Mouse (Mus musculus): ENCODE data around the gene Dst. TPM values are rescaled to one million over a fixed set of nuclear protein-coding genes. Genes with fewer than 3 reads are reported as not detected.

Dst gene
- total RNA-seq, 2 experiments from 2014 or later: 7.0 to 9.2 TPM

GRCm38 (mm10) chr1:33967206-33967605, 59.2 kb downstream of the Dst start:
- ATAC-seq (replicated peaks; ENCODE audit: low FRiP score, poor library complexity, severe bottlenecking): no peak

GRCm38 (mm10) chr1:33969910-33970309, 61.9 kb downstream of the Dst start:
- ATAC-seq (replicated peaks; ENCODE audit: low FRiP score, poor library complexity, severe bottlenecking): no peak

GRCm38 (mm10) chr1:33974401-33974800, 66.4 kb downstream of the Dst start:
- ATAC-seq (replicated peaks; ENCODE audit: low FRiP score, poor library complexity, severe bottlenecking): no peak

GRCm38 (mm10) chr1:33975333-33975732, 67.3 kb downstream of the Dst start:
- ATAC-seq (replicated peaks; ENCODE audit: low FRiP score, poor library complexity, severe bottlenecking): no peak

GRCm38 (mm10) chr1:33977832-33978231, 69.8 kb downstream of the Dst start:
- ATAC-seq (replicated peaks; ENCODE audit: low FRiP score, poor library complexity, severe bottlenecking): no peak

GRCm38 (mm10) chr1:33980420-33980819, 72.4 kb downstream of the Dst start:
- no peak for ATAC-seq (replicated peaks; ENCODE audit: low FRiP score, poor library complexity, severe bottlenecking)

- no peak for ATAC-seq (replicated peaks; ENCODE audit: low FRiP score, poor library complexity, severe bottlenecking)
These were observed 81.6 kb downstream of the Dst start for GRCm38 (mm10) chr1:33989643-33990042.

GRCm38 (mm10) chr1:33991067-33991466, 83.0 kb downstream of the Dst start:
- ATAC-seq (replicated peaks; ENCODE audit: low FRiP score, poor library complexity, severe bottlenecking): no peak

- ATAC-seq (replicated peaks; ENCODE audit: low FRiP score, poor library complexity, severe bottlenecking): no peak
These were observed 84.8 kb downstream of the Dst start for GRCm38 (mm10) chr1:33992810-33993209.

GRCm38 (mm10) chr1:33994201-33994600, 86.2 kb downstream of the Dst start:
- ATAC-seq (replicated peaks; ENCODE audit: low FRiP score, poor library complexity, severe bottlenecking): no peak

- ATAC-seq (replicated peaks; ENCODE audit: low FRiP score, poor library complexity, severe bottlenecking): no peak
These were observed 87.4 kb downstream of the Dst start for GRCm38 (mm10) chr1:33995386-33995785.

GRCm38 (mm10) chr1:33996105-33996887, 88.3 kb downstream of the Dst start:
- ATAC-seq (replicated peaks; ENCODE audit: low FRiP score, poor library complexity, severe bottlenecking): no peak

- no peak for ATAC-seq (replicated peaks; ENCODE audit: low FRiP score, poor library complexity, severe bottlenecking)
These were observed 94.3 kb downstream of the Dst start for GRCm38 (mm10) chr1:34002321-34002720.

GRCm38 (mm10) chr1:34002970-34003369, 94.9 kb downstream of the Dst start:
- no peak for ATAC-seq (replicated peaks; ENCODE audit: low FRiP score, poor library complexity, severe bottlenecking)

GRCm38 (mm10) chr1:34005238-34005725, 97.3 kb downstream of the Dst start:
- no peak for ATAC-seq (replicated peaks; ENCODE audit: low FRiP score, poor library complexity, severe bottlenecking)

- ATAC-seq (replicated peaks; ENCODE audit: low FRiP score, poor library complexity, severe bottlenecking): no peak
These were observed 98.0 kb downstream of the Dst start for GRCm38 (mm10) chr1:34005726-34006638.

- ATAC-seq (replicated peaks; ENCODE audit: low FRiP score, poor library complexity, severe bottlenecking): no peak
These were observed 98.9 kb downstream of the Dst start for GRCm38 (mm10) chr1:34006828-34007361.

- no peak for ATAC-seq (replicated peaks; ENCODE audit: low FRiP score, poor library complexity, severe bottlenecking)
These were observed 99.4 kb downstream of the Dst start for GRCm38 (mm10) chr1:34007379-34007778.

- ATAC-seq (replicated peaks; ENCODE audit: low FRiP score, poor library complexity, severe bottlenecking): no peak
These were observed 103.1 kb downstream of the Dst start for GRCm38 (mm10) chr1:34011051-34011677.

GRCm38 (mm10) chr1:34011821-34012271, 103.8 kb downstream of the Dst start:
- no peak for ATAC-seq (replicated peaks; ENCODE audit: low FRiP score, poor library complexity, severe bottlenecking)
